Mouse (Mus musculus) T-helper 17 cell (primary cell): ENCODE results near the gene Nes.

Experiments used
- in situ Hi-C, 2 experiments: fragments of 300-600 bp; cut with MboI, MseI; formaldehyde crosslinking; loops; 1 replicate in 1 of 2; 2 replicates in 1 of 2; pipeline ENCODE4 v1.15.1; 2025; ENCODE audit warnings: high pct_unique_total_duplicates in 2 of 2

Gene Nes

DNA sequence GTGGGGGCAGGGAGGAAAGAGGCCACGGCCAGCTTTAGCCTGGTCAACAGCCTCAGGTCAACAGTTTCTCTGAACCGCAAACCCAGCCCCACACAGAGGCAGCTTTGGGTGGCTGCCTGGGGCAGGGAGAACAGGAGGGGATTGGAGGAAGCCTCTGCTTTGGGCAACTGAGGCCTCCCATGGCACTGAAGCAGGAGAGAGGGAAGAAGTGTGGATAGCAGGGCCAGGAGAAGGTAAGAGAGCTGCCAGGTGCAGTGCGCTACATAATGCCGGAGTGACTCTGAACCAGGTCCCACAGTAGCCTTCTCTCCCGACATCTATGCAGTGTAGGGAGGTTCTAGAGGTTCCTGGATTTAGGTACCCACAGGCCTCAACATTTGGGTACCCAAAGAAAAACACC lies 9.8 kb downstream of the Nes start:
- in situ Hi-C loops = no loop called here

DNA sequence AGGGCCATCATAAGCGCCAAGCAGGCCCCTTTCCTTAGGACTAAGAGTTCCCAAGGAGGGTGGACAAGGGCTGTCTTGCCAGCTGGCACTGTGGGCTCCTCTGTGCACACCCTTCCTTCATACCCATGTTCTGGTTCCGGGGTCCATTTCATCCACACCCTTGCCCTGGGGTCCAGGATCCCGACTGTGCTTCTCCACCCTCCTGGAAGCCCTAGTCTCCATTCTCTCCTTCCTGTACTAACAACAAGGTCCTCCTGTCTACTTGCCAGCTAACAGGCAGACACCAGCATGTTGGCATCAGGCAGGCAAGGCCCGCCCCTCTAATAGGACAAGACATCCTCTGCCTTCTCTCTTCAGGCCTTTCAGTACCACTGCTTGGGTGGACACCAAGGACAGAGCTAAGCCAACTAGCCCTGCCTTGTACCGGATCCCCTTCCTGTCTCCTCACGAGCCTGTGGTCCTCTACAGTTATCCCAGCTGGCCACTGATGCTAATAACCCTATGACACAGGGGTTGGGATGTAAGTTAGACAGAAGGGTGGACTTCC lies 10.4 kb downstream of the Nes start:
- in situ Hi-C loops = no loop called here

DNA sequence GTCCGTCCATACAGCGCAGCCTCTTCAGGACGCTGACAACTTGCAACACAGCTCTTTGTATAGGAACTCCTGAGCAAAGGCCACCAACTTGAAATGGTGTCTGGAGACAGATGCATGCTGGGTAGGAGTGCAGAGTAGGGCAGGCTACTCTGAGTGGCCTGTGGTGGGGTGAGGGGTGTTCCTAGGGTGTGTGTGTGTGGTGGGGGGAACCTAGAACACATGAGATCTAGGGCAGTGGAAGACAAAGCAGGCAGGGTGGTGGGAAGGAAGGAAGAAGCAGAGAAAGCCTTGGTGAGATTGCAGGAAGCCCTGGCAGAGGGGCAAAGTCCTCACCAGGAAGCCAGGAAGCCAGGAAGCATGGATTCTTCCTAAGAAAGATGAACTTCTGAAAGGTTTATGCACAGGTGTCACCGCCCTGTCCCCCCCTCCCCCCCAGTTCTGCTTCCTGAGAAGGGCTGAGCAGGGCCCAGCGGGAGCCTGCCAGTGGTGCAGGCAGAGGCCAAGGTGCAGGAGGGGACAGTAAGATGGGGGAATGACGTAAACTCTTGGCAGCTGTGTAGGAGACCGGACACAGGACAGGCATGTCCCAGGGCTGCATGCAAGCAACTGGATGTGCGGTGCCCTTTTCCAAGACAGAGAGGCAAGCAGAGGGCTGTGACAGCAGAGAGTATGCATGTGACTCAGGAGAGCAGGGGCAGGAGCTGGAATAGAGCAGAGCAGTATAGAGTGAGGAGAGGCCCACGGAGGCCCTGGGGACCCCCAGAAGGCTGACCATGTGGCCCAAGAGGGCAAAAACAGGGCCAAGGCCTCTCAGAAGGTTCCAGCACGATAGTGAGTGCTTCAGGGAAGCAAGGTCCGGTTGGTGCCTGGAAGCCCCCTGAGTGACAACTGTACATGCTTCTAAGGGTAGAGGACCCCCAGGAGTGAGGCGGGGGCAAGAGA lies 11.3 kb downstream of the Nes start:
- in situ Hi-C loops = no loop called here

DNA sequence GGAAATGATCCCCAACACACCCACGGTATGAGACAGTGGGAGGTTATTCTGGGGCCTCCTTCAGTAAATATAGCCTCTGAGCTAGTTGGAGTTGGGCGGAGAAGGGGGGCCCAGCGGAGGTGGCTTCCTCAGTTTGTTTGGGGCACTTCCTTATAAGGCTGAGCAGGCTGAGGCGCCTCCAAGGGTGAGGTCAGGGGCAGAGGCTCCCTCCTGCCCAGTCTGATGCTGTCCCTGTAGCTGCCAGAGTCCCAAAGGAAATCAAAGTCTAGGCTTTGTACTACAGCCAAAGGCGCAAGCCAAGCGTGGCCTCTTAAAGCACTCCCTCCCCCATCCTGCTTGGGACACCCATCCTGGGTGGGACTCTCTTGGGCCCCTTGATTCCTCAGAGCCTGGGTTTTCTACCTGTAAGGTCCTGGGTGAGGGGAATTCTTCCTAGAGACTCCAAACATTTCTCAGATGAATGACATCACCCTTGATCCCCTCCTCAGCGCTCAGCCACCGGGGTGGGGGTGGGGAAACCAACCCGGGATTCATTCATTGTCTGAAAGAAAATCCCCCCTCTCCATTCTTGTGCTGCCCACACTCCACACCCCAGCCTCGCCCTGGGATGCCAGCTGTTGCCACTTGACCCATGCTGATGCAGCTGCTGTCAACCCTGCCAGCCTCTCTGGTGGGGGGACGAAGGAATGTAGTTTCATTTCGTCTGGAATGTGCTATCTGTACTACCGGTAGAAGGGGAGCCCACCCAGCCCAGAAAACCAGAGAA lies 12.1 kb downstream of the Nes start:
- in situ Hi-C loops = no loop called here

DNA sequence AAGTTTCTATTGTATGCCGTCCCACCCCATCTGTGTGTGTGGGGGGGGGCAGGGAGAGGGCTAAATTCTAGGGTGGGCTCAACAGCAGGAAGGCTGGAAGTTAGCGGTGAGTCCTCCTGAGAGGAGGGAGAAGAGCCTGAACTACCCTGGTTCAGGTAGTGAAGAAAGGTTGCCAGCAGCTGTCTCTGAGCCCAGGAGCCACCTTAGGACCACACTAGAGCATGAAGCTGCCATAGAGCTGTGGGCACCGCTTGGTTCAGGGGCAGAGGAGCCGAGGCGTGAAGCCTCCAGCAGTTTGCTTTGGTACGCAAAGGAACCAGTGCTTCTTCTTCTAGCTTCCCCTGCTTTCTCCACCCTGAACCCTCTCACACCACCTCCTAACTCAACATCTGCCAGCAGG lies 12.7 kb downstream of the Nes start:
- in situ Hi-C loops = no loop called here

DNA sequence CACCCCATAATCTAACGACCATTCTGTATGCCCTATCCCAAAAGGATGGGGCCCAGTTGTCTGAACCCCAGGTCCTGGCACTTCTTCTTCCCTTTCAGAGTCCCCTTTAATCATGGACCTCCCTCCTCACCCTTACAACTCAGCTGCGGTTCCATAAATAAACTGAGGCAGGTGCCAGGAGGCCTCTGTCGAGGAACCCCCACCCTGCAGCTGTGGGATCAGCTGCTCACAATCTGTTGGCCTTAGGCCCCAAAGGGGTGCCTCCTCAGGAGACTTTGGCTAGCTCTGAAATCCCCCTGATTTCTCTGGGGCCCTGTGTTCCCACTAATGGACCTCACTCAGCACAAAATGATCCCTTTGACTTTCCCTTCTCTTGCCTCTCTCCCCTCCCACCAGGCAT lies 13.2 kb downstream of the Nes start:
- in situ Hi-C loops = no loop called here

DNA sequence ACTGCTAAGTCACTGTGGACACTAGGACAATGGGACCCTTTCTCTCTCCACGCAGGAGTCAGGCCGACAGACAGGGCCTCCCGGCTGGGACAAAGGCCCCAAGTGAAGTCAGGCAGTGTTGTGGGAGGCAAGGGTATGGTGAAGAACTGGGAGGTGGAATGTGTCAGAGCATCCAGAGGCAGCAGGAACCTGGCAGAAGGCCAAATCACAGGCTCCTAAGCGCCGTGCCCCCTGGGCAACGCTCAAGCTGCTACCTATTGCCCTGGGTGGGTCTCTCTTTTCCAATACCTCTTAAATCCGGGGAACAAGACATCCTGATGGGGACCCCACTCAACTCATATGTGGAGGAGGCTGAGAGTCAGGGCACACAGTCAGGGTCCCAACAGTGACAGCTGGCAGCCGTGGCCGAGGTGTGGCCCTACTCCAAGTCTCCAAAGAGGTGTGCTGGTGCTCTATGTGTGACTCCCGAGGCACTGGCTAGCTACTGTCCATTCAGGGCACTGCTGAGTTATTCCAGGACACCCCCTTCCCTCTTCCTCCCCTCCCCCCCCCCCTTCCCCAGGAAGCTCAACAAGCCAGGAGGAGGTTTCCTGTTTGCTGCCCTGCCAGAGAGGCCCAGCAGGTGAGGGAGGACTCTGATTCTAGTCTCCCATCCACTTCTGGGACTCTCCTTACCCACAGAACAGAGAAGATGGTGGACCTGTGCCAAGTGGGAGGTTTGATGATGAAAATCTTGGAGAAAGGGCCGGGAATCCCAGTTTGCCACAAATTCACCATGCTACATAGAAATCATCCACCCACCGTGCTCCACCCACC lies 14.8 kb downstream of the Nes start:
- in situ Hi-C loops = no loop called here

DNA sequence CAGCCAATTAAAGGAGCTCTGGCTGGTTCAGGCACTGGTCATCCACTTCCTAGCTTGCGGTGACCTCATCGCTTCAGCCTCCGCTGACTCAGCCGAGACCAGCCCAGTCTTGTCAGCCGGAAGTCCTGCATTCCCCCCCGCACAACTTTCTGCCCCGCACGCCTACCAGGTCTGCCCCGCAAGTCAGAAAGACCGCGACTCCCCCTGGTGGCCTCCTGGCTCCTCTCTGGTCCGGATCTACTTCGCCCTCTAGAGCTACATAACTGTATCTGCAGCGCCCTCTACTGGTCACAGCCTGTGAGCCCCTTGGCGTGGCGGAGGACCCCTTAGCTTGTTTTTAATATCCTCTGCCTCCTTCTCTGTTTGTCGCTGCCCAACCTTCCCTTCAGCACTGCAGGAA lies 16.0 kb downstream of the Nes start:
- in situ Hi-C loops = no loop called here

DNA sequence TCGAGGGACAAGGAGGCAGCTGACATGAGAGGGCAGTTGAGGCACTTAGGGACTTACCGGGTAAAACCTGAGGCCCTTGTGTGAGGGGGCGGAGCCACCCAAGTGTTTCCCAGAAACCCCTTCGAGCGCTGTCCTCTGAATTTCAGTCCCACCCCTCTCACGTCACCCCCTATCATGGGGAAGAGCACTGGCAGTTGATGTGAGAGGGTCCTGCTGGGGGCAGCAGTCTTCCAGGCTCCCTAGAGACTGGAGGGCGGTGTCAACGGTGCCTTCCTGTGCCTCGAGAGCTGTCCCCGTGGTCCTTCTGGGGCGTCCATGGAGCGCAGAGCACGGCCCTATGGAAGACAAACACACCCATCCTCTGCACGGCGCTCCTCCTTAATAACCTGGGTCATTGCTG lies 16.8 kb downstream of the Nes start:
- in situ Hi-C loops = no loop called here

DNA sequence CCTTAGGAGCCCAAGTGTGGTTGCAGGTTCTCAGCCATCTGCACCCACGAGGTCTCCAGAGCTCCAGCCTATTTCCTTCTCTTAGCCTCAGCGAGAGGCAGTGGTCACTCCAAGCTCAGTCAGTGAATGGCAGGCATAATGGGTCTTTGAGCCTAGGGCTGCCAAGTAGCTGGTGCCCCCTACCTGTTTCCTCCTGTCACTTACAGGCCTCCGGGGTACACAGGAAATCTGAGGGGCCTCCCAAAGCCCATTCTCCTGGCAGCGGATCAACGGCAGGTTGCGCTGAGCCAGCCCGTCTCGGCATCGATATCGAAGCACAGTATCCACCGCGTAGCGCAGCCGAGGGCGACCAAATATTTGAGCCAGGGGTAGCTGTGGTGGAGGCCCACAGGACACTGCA lies 17.2 kb downstream of the Nes start:
- in situ Hi-C loops = no loop called here

DNA sequence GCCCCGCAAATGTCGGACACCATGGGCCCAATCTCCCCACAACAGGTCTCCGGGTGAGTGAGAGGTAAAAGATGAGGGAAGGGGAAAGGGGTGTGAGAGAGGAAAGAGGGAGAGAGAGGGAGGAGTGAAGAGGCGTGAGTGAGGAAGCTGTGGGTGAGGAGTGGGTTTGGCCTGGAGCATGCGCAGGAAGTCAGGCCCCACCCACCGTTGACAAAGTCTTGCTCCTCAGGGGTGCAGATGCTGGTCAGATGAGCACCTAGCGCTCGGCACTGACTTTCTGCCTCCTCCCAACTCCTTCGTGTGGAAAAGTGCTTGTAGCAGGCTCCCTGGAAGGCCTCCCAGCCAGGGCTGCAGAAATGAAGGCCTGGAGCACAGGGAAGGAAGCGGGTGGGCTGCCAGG lies 19.1 kb downstream of the Nes start:
- in situ Hi-C loops = no loop called here

DNA sequence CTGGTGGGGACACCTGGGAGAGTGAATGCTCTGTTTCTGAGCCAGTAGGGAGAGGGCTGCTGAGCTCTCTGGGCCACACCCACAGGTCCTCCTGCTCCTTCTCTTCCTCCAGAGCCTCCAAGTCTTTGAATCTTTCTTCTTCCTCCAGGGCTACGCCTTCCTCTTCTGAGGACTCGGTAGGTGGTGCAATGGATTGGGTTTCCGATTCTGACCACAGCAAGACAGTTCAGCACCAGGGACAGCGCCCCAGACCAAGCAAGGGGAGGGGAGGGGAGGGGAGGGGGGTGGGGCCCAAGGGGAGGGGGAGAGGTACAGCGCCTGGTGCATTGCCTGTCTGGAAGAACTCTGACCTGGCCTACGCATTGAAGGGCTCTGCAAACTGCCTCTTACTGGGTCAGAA lies 22.6 kb downstream of the Nes start:
- in situ Hi-C loops = no loop called here

DNA sequence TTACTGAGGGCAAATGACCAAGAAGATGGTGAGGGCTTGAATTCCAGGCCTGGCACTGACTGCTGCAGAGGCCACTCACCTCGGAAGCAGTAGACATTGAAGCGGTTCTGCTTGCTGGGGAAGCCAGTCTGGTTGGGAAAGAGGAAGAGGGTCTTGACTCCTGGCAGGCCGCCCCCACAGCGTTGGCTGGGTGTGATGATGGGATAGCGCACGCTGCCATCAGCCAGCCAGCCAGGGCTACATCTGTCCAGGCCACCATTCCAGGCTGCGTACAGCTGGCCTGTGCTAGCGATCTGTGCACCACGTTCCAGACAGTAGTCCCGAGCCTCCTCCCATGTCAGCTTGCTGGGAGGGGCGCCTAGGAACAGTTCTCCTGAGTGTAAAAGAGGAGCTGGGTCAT lies 24.5 kb downstream of the Nes start:
- in situ Hi-C loops = no loop called here

DNA sequence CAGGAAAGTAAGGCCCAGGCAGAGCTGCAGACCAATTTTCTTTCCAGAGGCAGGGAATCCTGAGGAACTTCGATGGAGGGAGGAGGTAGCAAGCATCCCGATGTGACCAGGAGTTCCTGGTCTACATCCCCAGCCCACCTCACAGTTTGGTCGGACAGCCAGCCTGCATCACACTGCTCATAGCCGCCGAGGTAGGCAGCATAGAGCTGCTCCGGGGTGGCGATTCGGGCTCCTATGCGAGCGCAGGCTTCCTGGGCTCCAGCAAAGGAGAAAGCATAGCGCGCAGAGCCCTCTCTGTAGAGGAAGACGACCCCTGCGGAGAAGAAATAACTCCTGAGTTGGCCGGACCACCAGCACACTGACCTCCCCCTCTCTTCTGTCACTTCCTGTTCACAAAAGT lies 25.5 kb downstream of the Nes start:
- in situ Hi-C loops = no loop called here

DNA sequence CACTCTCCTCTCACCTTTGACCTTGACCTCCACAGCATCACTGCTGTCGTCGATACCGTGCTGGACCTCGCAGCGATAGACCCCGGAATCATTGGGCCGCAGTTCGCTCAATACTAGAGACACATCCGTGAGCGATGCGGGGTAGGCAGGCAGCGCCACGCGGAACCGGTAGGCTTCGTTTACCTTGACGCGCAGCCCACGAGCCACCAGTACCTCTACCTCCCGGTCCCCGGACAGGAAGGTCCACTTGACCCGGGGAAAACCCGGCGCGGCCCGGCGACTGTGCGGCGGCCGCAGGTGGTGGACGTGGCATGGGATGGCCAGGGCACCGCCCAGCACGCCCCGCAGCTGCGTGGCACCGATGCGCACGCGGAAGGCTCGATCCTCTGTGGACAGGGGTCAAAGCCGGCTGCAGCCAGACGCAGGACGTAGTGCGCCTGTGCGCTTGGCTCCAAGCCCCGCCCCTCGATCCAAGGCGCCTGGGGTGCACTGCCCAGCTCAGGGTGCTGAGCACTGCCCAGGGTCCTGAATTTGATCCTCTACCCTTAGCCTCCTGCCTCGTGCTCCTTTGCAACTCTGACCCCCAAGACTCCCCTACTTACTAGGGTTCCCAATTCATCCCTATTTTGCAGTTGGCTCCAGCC lies 26.2 kb downstream of the Nes start:
- in situ Hi-C loops = no loop called here

DNA sequence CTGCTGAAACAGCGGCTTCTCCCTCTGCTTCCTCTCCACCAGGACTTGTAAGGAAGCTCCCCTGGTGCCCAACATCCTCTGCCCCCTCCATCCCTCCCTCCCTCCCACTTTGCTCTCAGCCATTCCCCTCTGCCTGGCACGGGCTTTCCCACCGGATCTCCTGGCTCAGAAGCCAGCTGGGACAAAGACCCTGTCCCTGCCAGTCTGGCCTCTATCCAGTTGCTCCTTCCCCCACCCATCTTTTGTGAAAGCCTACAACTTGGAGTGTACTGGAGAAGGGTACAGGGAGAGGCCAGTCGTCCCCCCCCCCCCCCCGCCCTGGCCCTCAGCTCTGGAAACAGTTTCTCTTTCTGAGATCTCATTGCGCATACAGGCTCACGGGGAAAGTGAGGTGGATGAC lies 27.9 kb downstream of the Nes start:
- in situ Hi-C loops = no loop called here

DNA sequence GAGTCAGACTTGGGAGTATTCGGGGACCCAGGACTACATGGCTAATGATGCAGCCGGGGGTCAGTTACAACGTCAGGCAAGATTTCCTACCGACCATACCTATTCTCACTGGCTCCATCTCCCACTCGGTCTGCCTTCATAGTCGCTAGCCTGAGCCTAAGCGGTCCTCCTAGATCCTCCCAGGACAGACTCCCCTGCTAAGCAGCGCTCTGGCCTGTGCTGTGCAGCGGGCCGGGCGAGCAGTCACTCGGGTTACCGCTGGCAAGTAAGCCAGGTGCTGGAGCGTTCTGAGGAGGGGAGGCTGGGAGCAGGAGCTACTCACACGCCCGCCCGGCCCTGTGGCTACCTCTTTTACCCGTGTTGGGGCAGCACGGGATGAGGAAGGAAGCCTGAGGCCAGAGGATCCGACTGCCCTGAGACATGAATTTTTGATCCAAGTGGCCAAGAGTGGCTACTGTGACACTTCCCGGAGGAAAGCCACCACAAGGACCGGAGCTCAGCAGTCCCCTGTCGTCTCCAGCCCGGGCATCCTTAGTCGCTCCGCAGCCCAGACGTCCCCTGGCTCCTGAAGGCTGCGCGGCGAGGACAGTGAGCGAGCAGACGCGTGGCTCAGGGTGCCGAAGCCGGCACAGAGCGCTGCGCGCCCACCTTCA lies 28.5 kb downstream of the Nes start:
- in situ Hi-C loops = no loop called here

DNA sequence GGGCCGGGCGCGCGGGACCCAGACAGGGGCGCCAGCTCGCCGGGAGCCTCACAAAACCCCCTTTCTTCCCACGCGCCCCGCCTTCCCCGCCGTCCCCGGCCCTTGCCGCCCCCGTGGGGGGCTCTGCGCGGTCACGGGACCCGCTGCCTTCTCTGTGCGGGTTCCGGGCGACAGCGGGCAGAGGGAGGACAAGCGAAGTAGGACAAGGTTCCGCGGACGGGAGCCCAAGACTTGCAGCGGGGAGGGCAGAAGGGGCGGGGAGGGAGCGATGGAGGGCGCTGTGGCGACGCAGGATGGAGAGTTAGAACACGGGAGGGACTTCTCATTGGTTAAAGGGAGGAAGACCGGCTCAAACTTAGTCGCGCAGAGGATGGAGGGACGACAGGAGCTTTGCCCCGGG lies 29.3 kb downstream of the Nes start, which contains the start of gene Bcan:
Gene Bcan (minus strand): TSS at position 50 of the 400 bp plus-strand sequence.
- in situ Hi-C loops = loop anchor here in 1 of 2 experiments (5.0 kb wide), 1 partner anchor 72 kb away; no protein-coding TSS in a partner anchor

DNA sequence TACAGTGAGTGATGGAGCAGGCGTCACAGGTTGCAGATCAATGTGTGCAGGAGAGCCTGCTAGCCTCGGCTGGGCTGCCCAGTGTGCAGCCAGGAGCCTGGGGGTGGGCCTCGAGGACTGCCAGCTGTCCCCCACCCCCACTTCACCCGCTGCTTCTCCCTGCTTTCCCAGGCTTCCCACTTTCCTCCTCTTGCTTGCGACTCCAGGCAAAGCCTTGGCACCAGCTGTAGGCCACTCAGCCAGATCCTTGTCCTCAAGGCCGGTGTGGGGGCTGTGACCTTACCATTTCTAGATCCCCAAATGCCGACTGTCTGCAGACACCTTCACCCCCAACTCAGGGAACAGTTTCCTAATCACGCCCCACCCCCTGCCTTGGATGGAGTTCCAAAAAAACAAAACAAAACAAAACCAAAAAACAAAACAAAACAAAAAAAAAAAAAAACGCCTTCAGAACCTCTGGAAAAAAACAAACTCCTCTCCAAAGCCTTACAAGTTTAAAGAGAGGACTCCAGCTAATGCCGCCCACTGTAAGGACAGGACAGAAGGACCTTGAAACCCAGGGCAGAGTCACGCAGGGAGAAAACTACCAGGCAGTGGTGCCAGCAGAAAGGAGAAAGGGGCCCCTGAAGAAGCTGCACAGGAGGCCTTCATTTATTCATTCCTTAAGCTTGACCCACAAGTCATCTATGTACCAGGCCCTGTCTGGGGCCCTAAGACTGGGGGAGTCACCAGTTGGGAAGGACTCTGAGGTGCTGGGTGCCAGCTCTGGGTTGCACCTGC lies 30.1 kb downstream of the Nes start:
- in situ Hi-C loops = loop anchor here in 1 of 2 experiments (5.0 kb wide), 1 partner anchor 71 kb away; no protein-coding TSS in a partner anchor
